Comparison of ENCODE assay signal across 19 mouse cellular contexts in genomic region chr11:51633721-51634120, GRCm38 (mm10). TPM values are rescaled to one million over a fixed set of nuclear protein-coding genes. Genes with fewer than 3 reads are reported as not detected.
DNase-seq lines count a peak whose midpoint lies in the region; ATAC-seq and TF ChIP-seq lines count a peak whose summit lies in the region.
"Had no signal": no experiment of that assay in that cellular context is flagged by ENCODE, and none has a peak within 500 bp of the region (broad histone marks: within the 10 kb centered on the region; RNA-seq: fewer than 3 reads in every experiment).

No protein-coding gene starts in this region.

- H3K4me1 ChIP-seq in bone marrow macrophage, adult 2 months (ENCODE audit: control insufficient read depth, insufficient read depth, low read length) = peaks cover 52% of the 10 kb centered on the region

- peak overlapping the region; percentile 29; the same call in 1 of the 2 replicates for H3K27ac ChIP-seq in layer of hippocampus, adult 2 months
- H3K27ac ChIP-seq in bone marrow macrophage, adult 2 months (ENCODE audit: insufficient read depth, low read depth, low read length) = peak overlapping the region; percentile 11; the same call in 1 of the 2 replicates
- H3K27ac ChIP-seq: embryonic facial prominence, embryonic 13.5 days; forebrain, embryonic 13.5 days; heart, embryonic 13.5 days; hindbrain, embryonic 15.5 days had no signal

- no peak for DNase-seq in layer of hippocampus, adult 2 months (ENCODE audit: low spot score in 2 of 2)
- no peak for DNase-seq in layer of hippocampus, adult 9-10 months (ENCODE audit: low spot score)
- peak; percentile 38 for DNase-seq in ovary, adult 18-20 months (ENCODE audit: low spot score)
- no peak for DNase-seq in ovary, postnatal 10 days (ENCODE audit: low spot score)
- DNase-seq in ES-CJ7 (ENCODE audit: low read depth, low spot score) = peak; percentile 86
- no peak for DNase-seq in cerebellum, postnatal 4 days (ENCODE audit: low spot score in 2 of 2)
- DNase-seq: adrenal gland, postnatal 10 days; cerebellum, adult 11-12 months; cerebellum, adult 9-10 months; cerebellum, postnatal 25 days; gastrocnemius, postnatal 36 days; heart, adult 11 months; heart, postnatal 36 days had no signal

- no peak for TF ChIP-seq POLR2A in bone marrow macrophage, adult 2 months (IDR thresholded peaks at IDR 0.05; ENCODE audit: borderline replicate concordance, low read depth, low read length)

- no peak for TF ChIP-seq CTCF in layer of hippocampus, adult 2 months (conservative IDR thresholded peaks at IDR 0.05)
- no peak for TF ChIP-seq CTCF in bone marrow macrophage, adult 2 months (IDR thresholded peaks at IDR 0.05; ENCODE audit: low read depth, low read length)

- no peak overlapping the region for H3K4me3 ChIP-seq in layer of hippocampus, adult 2 months
- no peak overlapping the region for H3K4me3 ChIP-seq in bone marrow macrophage, adult 2 months (ENCODE audit: insufficient read depth, low read length)
- H3K4me3 ChIP-seq: embryonic facial prominence, embryonic 13.5 days; forebrain, embryonic 13.5 days had no signal

- no peak for ATAC-seq in megakaryocyte-erythroid progenitor cell, adult 5-6 weeks (replicated peaks; ENCODE audit: low FRiP score, low TSS enrichment, poor library complexity, severe bottlenecking)
- ATAC-seq: forebrain, embryonic 13.5 days had no signal

RNA-seq across cellular contexts. Expression of gene Rmnd5b, which starts 2.0 kb away (rescaled TPM):
- total RNA-seq in layer of hippocampus, adult 2 months (2021) = 10 to 100 TPM; 59.8 to 65.2 TPM
- 42.4 and 43.7 TPM in 2 replicates for polyA plus RNA-seq in bone marrow macrophage, adult 2 months (2012; ENCODE audit: insufficient read depth, insufficient read length, missing spikeins)
- 37.0 TPM in 2 replicates for total RNA-seq in megakaryocyte-erythroid progenitor cell, adult 5-6 weeks (2014; fragmentation: Nextera tagmentation)
- 9.5 and 17.6 TPM in 2 replicates for total RNA-seq in megakaryocyte-erythroid progenitor cell, adult 5-6 weeks (2017)

RNA-seq across cellular contexts. Expression of gene Nhp2, which starts 14.2 kb away (rescaled TPM):
- total RNA-seq in layer of hippocampus, adult 2 months (2021) = 10 to 100 TPM; 41.7 to 48.2 TPM
- 33.9 and 38.8 TPM in 2 replicates for polyA plus RNA-seq in bone marrow macrophage, adult 2 months (2012; ENCODE audit: insufficient read depth, insufficient read length, missing spikeins)
- 285 and 292 TPM in 2 replicates for total RNA-seq in megakaryocyte-erythroid progenitor cell, adult 5-6 weeks (2014; fragmentation: Nextera tagmentation)
- 141 and 176 TPM in 2 replicates for total RNA-seq in megakaryocyte-erythroid progenitor cell, adult 5-6 weeks (2017)

RNA-seq across cellular contexts. Expression of gene N4bp3, which starts 16.9 kb away (rescaled TPM):
- total RNA-seq in layer of hippocampus, adult 2 months (2021) = 10 to 100 TPM; 11.3 to 16.4 TPM
- polyA plus RNA-seq in bone marrow macrophage, adult 2 months (2012; ENCODE audit: insufficient read depth, insufficient read length, missing spikeins) = 8.7 and 9.8 TPM in 2 replicates
- total RNA-seq in megakaryocyte-erythroid progenitor cell, adult 5-6 weeks (2014; fragmentation: Nextera tagmentation) = not detected in 2 replicates
- 0.89 and 1.1 TPM in 2 replicates for total RNA-seq in megakaryocyte-erythroid progenitor cell, adult 5-6 weeks (2017)

RNA-seq across cellular contexts. Expression of gene D930048N14Rik, which starts 17.0 kb away (rescaled TPM):
- total RNA-seq in layer of hippocampus, adult 2 months (2021) = 1 to 10 TPM; 1.4 to 2.4 TPM
- polyA plus RNA-seq in bone marrow macrophage, adult 2 months (2012; ENCODE audit: insufficient read depth, insufficient read length, missing spikeins) = 8.1 and 9.2 TPM in 2 replicates
- total RNA-seq in megakaryocyte-erythroid progenitor cell, adult 5-6 weeks (2014; fragmentation: Nextera tagmentation) = not detected in 2 replicates
- total RNA-seq in megakaryocyte-erythroid progenitor cell, adult 5-6 weeks (2017) = not detected in 2 replicates

RNA-seq across cellular contexts. Expression of gene Hnrnpab, which starts 27.1 kb away (rescaled TPM):
- total RNA-seq in layer of hippocampus, adult 2 months (2021) = 100 to 1,000 TPM; 149 to 155 TPM
- polyA plus RNA-seq in bone marrow macrophage, adult 2 months (2012; ENCODE audit: insufficient read depth, insufficient read length, missing spikeins) = 144 and 159 TPM in 2 replicates
- 644 and 702 TPM in 2 replicates for total RNA-seq in megakaryocyte-erythroid progenitor cell, adult 5-6 weeks (2014; fragmentation: Nextera tagmentation)
- total RNA-seq in megakaryocyte-erythroid progenitor cell, adult 5-6 weeks (2017) = 1,394 and 1,753 TPM in 2 replicates

Comparison
In these comparisons a context has a peak if more than half of its experiments do, and no peak if none do; other contexts are left out.
1. DNase-seq: peak in ovary, adult 18-20 months (single experiment) and ES-CJ7 (single experiment); none in layer of hippocampus, adult 2 months (0 of 2), layer of hippocampus, adult 9-10 months (single experiment), ovary, postnatal 10 days (single experiment) and cerebellum, postnatal 4 days (0 of 2).
2. RNA of gene N4bp3, which starts 16.9 kb away (total RNA-seq): 11.3 to 16.4 TPM in layer of hippocampus, adult 2 months; 0.89 to 1.1 TPM in megakaryocyte-erythroid progenitor cell, adult 5-6 weeks; every median in the first group is over 4 times any median in the second.